Mouse (Mus musculus) brain, embryonic 14.5 days (tissue): ENCODE results near the gene Sft2d2.

ENCODE experiments used
- CTCF ChIP-seq: fragments of 200-500 bp; IDR thresholded peaks from 2 replicates; pipeline ENCODE4 v1.5.1; 2012; ENCODE audit warnings: inconsistent platforms, mild to moderate bottlenecking, moderate library complexity, borderline replicate concordance; ENCODE audit not compliant: insufficient read depth, insufficient read length; ENCODE audit errors: extremely low read depth
- POLR2A ChIP-seq: fragments of 200-500 bp; IDR thresholded peaks from 2 replicates; pipeline ENCODE4 v1.6.1; 2012; ENCODE audit warnings: mild to moderate bottlenecking, inconsistent platforms, borderline replicate concordance; ENCODE audit not compliant: poor library complexity, insufficient read depth, insufficient read length, severe bottlenecking; ENCODE audit errors: extremely low read depth

GRCm38 (mm10) chr1:165179321-165179720 lies 14.9 kb downstream of the Sft2d2 start:
- no peak for TF ChIP-seq CTCF
- no peak for TF ChIP-seq POLR2A
